22 mouse cellular contexts compared by ENCODE assay signal in genomic region chr15:78632387-78632786, GRCm38 (mm10). TPM values are rescaled to one million over a fixed set of nuclear protein-coding genes. Genes with fewer than 3 reads are reported as not detected.
DNase-seq lines count a peak whose midpoint lies in the region; ATAC-seq and TF ChIP-seq lines count a peak whose summit lies in the region.
"Had no signal": no experiment of that assay in that cellular context is flagged by ENCODE, and none has a peak within 500 bp of the region (broad histone marks: within the 10 kb centered on the region; RNA-seq: fewer than 3 reads in every experiment).

No protein-coding gene starts in this region.

- ATAC-seq in forebrain, embryonic 14.5 days, result no peak
- ATAC-seq in forebrain, embryonic 15.5 days (replicated peaks), result no peak
- no peak for ATAC-seq in midbrain, embryonic 13.5 days
- ATAC-seq: activated CD4-positive, CD25-positive, alpha-beta regulatory T cell, adult 4 months; intestine, embryonic 16.5 days had no signal

- H3K4me1 ChIP-seq in forebrain, embryonic 14.5 days (ENCODE audit: control insufficient read depth, insufficient read depth, low read length), result peaks cover 39% of the 10 kb centered on the region
- peaks cover 61% of the 10 kb centered on the region for H3K4me1 ChIP-seq in forebrain, embryonic 15.5 days
- peaks cover 58% of the 10 kb centered on the region for H3K4me1 ChIP-seq in midbrain, embryonic 10.5 days
- H3K4me1 ChIP-seq in midbrain, embryonic 13.5 days (replicated peaks), result peaks cover 58% of the 10 kb centered on the region
- peaks cover 4% of the 10 kb centered on the region for H3K4me1 ChIP-seq in thymus, adult 2 months (replicated peaks; ENCODE audit: control insufficient read depth, insufficient read depth, low read length)

- TF ChIP-seq POLR2A in thymus, adult 2 months (IDR thresholded peaks at IDR 0.05; ENCODE audit: control insufficient read depth, extremely low read depth, insufficient read depth, low read length, poor library complexity), result no peak

- H3K36me3 ChIP-seq in forebrain, embryonic 14.5 days (ENCODE audit: control insufficient read depth, insufficient read depth, low read length), result no peaks in the 10 kb centered on the region
- no peaks in the 10 kb centered on the region for H3K36me3 ChIP-seq in forebrain, embryonic 15.5 days
- H3K36me3 ChIP-seq in midbrain, embryonic 10.5 days, result no peaks in the 10 kb centered on the region
- no peaks in the 10 kb centered on the region for H3K36me3 ChIP-seq in midbrain, embryonic 13.5 days
- no peaks in the 10 kb centered on the region for H3K36me3 ChIP-seq in thymus, adult 2 months (ENCODE audit: control insufficient read depth, insufficient read depth, low read length)
- H3K36me3 ChIP-seq: embryonic facial prominence, embryonic 13.5 days; heart, embryonic 10.5 days had no signal

- peak; percentile 14 for DNase-seq in embryo, embryonic 11 days
- no peak for DNase-seq in embryo, embryonic 10 days (ENCODE audit: low spot score)
- DNase-seq in forebrain, embryonic 14.5 days (ENCODE audit: low spot score), result peak; percentile 51
- DNase-seq in midbrain, embryonic 10.5 days (ENCODE audit: low spot score), result no peak
- peak; percentile 11 for DNase-seq in R1 (ENCODE audit: low read depth, low spot score)
- no peak for DNase-seq in thymus, adult 2 months
- DNase-seq: adrenal gland, postnatal 14 days; cerebellum, adult 18-20 months; cerebellum, adult 9-11 months; cerebellum, postnatal 36 days; gastrocnemius, postnatal 10 days; heart, adult 18-20 months; heart, postnatal 10 days; heart, postnatal 4 days; kidney, adult 2 months had no signal

- H3K9me3 ChIP-seq in forebrain, embryonic 14.5 days (replicated peaks; ENCODE audit: control insufficient read depth, low read length), result no peaks in the 10 kb centered on the region
- no peaks in the 10 kb centered on the region for H3K9me3 ChIP-seq in forebrain, embryonic 15.5 days
- H3K9me3 ChIP-seq in midbrain, embryonic 10.5 days (replicated peaks), result no peaks in the 10 kb centered on the region
- no peaks in the 10 kb centered on the region for H3K9me3 ChIP-seq in midbrain, embryonic 13.5 days
- H3K9me3 ChIP-seq: embryonic facial prominence, embryonic 13.5 days; heart, embryonic 10.5 days had no signal

- no peak overlapping the region for H3K4me3 ChIP-seq in forebrain, embryonic 14.5 days (ENCODE audit: low read depth, low read length)
- H3K4me3 ChIP-seq in forebrain, embryonic 15.5 days, result no peak overlapping the region
- no peak overlapping the region for H3K4me3 ChIP-seq in midbrain, embryonic 10.5 days
- no peak overlapping the region for H3K4me3 ChIP-seq in midbrain, embryonic 13.5 days (replicated peaks)
- no peak overlapping the region for H3K4me3 ChIP-seq in thymus, adult 2 months (ENCODE audit: control insufficient read depth, insufficient read depth, low read length)
- H3K4me3 ChIP-seq: embryonic facial prominence, embryonic 13.5 days; heart, embryonic 10.5 days had no signal

- TF ChIP-seq CTCF in thymus, adult 2 months (IDR thresholded peaks at IDR 0.05; ENCODE audit: borderline replicate concordance, control insufficient read depth, extremely low read depth, insufficient read depth, low read length, poor library complexity), result no peak

- WGBS in forebrain, embryonic 14.5 days, result 41% methylated on average over 2 of the region's 2 CpGs
- WGBS in forebrain, embryonic 15.5 days, result 48% methylated on average over 2 of the region's 2 CpGs
- 59% methylated on average over 2 of the region's 2 CpGs for WGBS in midbrain, embryonic 10.5 days
- WGBS in midbrain, embryonic 13.5 days, result 54% methylated on average over 2 of the region's 2 CpGs
- WGBS in thymus, adult 2 months, result 76% methylated on average over 2 of the region's 2 CpGs

- H3K27ac ChIP-seq in forebrain, embryonic 14.5 days (ENCODE audit: low read depth, low read length), result no peak overlapping the region
- H3K27ac ChIP-seq in forebrain, embryonic 15.5 days (replicated peaks), result no peak overlapping the region
- H3K27ac ChIP-seq in midbrain, embryonic 10.5 days (replicated peaks), result peak overlapping the region; percentile 81
- H3K27ac ChIP-seq in midbrain, embryonic 13.5 days, result no peak overlapping the region
- no peak overlapping the region for H3K27ac ChIP-seq in thymus, adult 2 months (ENCODE audit: control insufficient read depth, insufficient read depth, low read length)
- H3K27ac ChIP-seq: embryonic facial prominence, embryonic 13.5 days; heart, embryonic 10.5 days had no signal

- no peaks in the 10 kb centered on the region for H3K27me3 ChIP-seq in forebrain, embryonic 14.5 days (replicated peaks; ENCODE audit: control insufficient read depth, insufficient read depth, low read length)
- H3K27me3 ChIP-seq in forebrain, embryonic 15.5 days, result no peaks in the 10 kb centered on the region
- H3K27me3 ChIP-seq in midbrain, embryonic 10.5 days (ENCODE audit: low read depth, poor library complexity, severe bottlenecking), result peaks cover under 1% of the 10 kb centered on the region; the same call in 1 of the 2 replicates
- no peaks in the 10 kb centered on the region for H3K27me3 ChIP-seq in midbrain, embryonic 13.5 days
- no peaks in the 10 kb centered on the region for H3K27me3 ChIP-seq in thymus, adult 2 months (ENCODE audit: control insufficient read depth, insufficient read depth, low read length)

- no peak overlapping the region for H3K4me2 ChIP-seq in forebrain, embryonic 14.5 days (ENCODE audit: low read length)
- H3K4me2 ChIP-seq in forebrain, embryonic 15.5 days (replicated peaks), result no peak overlapping the region
- no peak overlapping the region for H3K4me2 ChIP-seq in midbrain, embryonic 13.5 days (replicated peaks)
- H3K4me2 ChIP-seq: embryonic facial prominence, embryonic 13.5 days had no signal

- H3K9ac ChIP-seq in forebrain, embryonic 14.5 days (ENCODE audit: low read length), result no peak overlapping the region
- no peak overlapping the region for H3K9ac ChIP-seq in forebrain, embryonic 15.5 days (replicated peaks)
- H3K9ac ChIP-seq in midbrain, embryonic 13.5 days (replicated peaks), result no peak overlapping the region
- H3K9ac ChIP-seq: embryonic facial prominence, embryonic 13.5 days had no signal

RNA-seq across cellular contexts. Expression of gene Cyth4, which starts 35.5 kb away (rescaled TPM):
- polyA plus RNA-seq in forebrain, embryonic 14.5 days (2014; fragmentation: Nextera tagmentation; extraction: Ambion mirVana), result 2.4 and 2.7 TPM in 2 replicates
- polyA plus RNA-seq in forebrain, embryonic 15.5 days (2015; fragmentation: Nextera tagmentation; extraction: Ambion mirVana), result 4.1 and 5.3 TPM in 2 replicates
- polyA plus RNA-seq in midbrain, embryonic 10.5 days (2016; fragmentation: Nextera tagmentation; extraction: Ambion mirVana), result 5.9 and 6.7 TPM in 2 replicates
- polyA plus RNA-seq in midbrain, embryonic 13.5 days (2015; fragmentation: Nextera tagmentation; extraction: Ambion mirVana), result 3.7 and 5.8 TPM in 2 replicates
- polyA plus RNA-seq in thymus, adult 2 months (2012; rRNA removed), result 81.1 and 83.6 TPM in 2 replicates

RNA-seq across cellular contexts. Expression of gene Rac2, which starts 59.8 kb away (rescaled TPM):
- 3.5 and 5.9 TPM in 2 replicates for polyA plus RNA-seq in forebrain, embryonic 14.5 days (2014; fragmentation: Nextera tagmentation; extraction: Ambion mirVana)
- 3.1 and 7.5 TPM in 2 replicates for polyA plus RNA-seq in forebrain, embryonic 15.5 days (2015; fragmentation: Nextera tagmentation; extraction: Ambion mirVana)
- 9.1 and 9.5 TPM in 2 replicates for polyA plus RNA-seq in midbrain, embryonic 10.5 days (2016; fragmentation: Nextera tagmentation; extraction: Ambion mirVana)
- polyA plus RNA-seq in midbrain, embryonic 13.5 days (2015; fragmentation: Nextera tagmentation; extraction: Ambion mirVana), result 3.2 and 5.6 TPM in 2 replicates
- polyA plus RNA-seq in thymus, adult 2 months (2012; rRNA removed), result 1,833 and 1,914 TPM in 2 replicates
- polyA plus RNA-seq: C2C12 had no signal

Comparison
In these comparisons a context has a peak if more than half of its experiments do, and no peak if none do; other contexts are left out.
1. DNase-seq: peak in embryo, embryonic 11 days (single experiment), forebrain, embryonic 14.5 days (single experiment) and R1 (single experiment); none in embryo, embryonic 10 days (single experiment), midbrain, embryonic 10.5 days (single experiment) and thymus, adult 2 months (single experiment).
2. RNA of gene Cyth4, which starts 35.5 kb away (polyA plus RNA-seq): 81.1 to 83.6 TPM in thymus, adult 2 months; 5.9 to 6.7 TPM in midbrain, embryonic 10.5 days, 3.7 to 5.8 TPM in midbrain, embryonic 13.5 days, 4.1 to 5.3 TPM in forebrain, embryonic 15.5 days and 2.4 to 2.7 TPM in forebrain, embryonic 14.5 days; every median in the first group is over 10 times any median in the second.
3. RNA of gene Rac2, which starts 59.8 kb away (polyA plus RNA-seq): 1,833 to 1,914 TPM in thymus, adult 2 months; 9.1 to 9.5 TPM in midbrain, embryonic 10.5 days, 3.1 to 7.5 TPM in forebrain, embryonic 15.5 days, 3.5 to 5.9 TPM in forebrain, embryonic 14.5 days and 3.2 to 5.6 TPM in midbrain, embryonic 13.5 days; every median in the first group is over 100 times any median in the second.